Mouse (Mus musculus) CH12.LX (cell line): ENCODE measurements around the gene Slc25a16. TPM values are rescaled to one million over a fixed set of nuclear protein-coding genes. Genes with fewer than 3 reads are reported as not detected.
"Not testable (repeated sequence)": the region's sequence is repeated elsewhere in the genome, so short reads cannot be mapped to it uniquely, and the experiment has no call there.

Source experiments
- DNase-seq: peaks from one replicate; pipeline ENCODE4 v3.0.0-alpha.2; 2013; ENCODE audit errors: extremely low read depth
- H3K27ac ChIP-seq: 2 replicates; pipeline ENCODE4 v1.5.1; 2012; ENCODE audit warnings: low read depth, mild to moderate bottlenecking, control low read depth, moderate library complexity; ENCODE audit not compliant: insufficient read depth
- H3K27me3 ChIP-seq: replicated peaks from 2 replicates; pipeline ENCODE3; 2012; ENCODE audit warnings: inconsistent platforms
- H3K36me3 ChIP-seq, 2 experiments: replicated peaks in 1 of 2; 2 replicates each; pipeline versions ENCODE3 to v1.6.1; 2012; ENCODE audit warnings: inconsistent platforms in 1 of 2, low read length in 1 of 2, mild to moderate bottlenecking in 1 of 2, mixed read lengths in 1 of 2, moderate library complexity in 1 of 2; ENCODE audit not compliant: control insufficient read depth in 1 of 2, insufficient read depth in 1 of 2
- H3K4me1 ChIP-seq, 2 experiments: 2 replicates each; pipeline ENCODE4 v1.6.1; 2012; ENCODE audit warnings: inconsistent platforms in 1 of 2, moderate library complexity in 1 of 2; ENCODE audit not compliant: insufficient read depth in 2 of 2, control insufficient read depth in 1 of 2
- H3K4me2 ChIP-seq: 2 replicates; pipeline ENCODE4 v1.6.1; 2012; ENCODE audit warnings: low read depth, mild to moderate bottlenecking, control low read depth; ENCODE audit not compliant: poor library complexity, insufficient read depth, severe bottlenecking
- H3K4me3 ChIP-seq, 3 experiments: fragments of 150-350 bp in 1 of 3; sonication (generic) in 1 of 3; replicated peaks in 1 of 3; 2 replicates each; pipeline versions ENCODE3 to v1.5.1; 2011 to 2012; ENCODE audit warnings: low read depth in 2 of 3, low read length in 2 of 3, mild to moderate bottlenecking in 2 of 3, moderate library complexity in 2 of 3, control low read depth in 1 of 3, improper control_type of control experiment in 1 of 3, inconsistent platforms in 1 of 3, mixed read lengths in 1 of 3; ENCODE audit not compliant: poor library complexity in 1 of 3
- H3K79me2 ChIP-seq: replicated peaks from 2 replicates; pipeline ENCODE4 v1.6.1; 2012; ENCODE audit warnings: mild to moderate bottlenecking, moderate library complexity; ENCODE audit not compliant: control insufficient read depth, poor library complexity, insufficient read depth, severe bottlenecking; ENCODE audit errors: extremely low read depth
- H3K9ac ChIP-seq: 2 replicates; pipeline ENCODE4 v1.6.1; 2012; ENCODE audit warnings: low read depth, mild to moderate bottlenecking, control low read depth, moderate library complexity; ENCODE audit not compliant: insufficient read depth
- H3K9me3 ChIP-seq: replicated peaks from 2 replicates; pipeline ENCODE3; 2012; ENCODE audit warnings: low read length, inconsistent platforms, mixed read lengths
- CHD2 ChIP-seq: IDR thresholded peaks from 2 replicates; pipeline ENCODE4 v1.6.1; 2011; ENCODE audit warnings: low read length, improper control_type of control experiment
- CTCF ChIP-seq, 2 experiments: IDR thresholded peaks in 1 of 2; conservative IDR thresholded peaks in 1 of 2; 2 replicates each; pipeline ENCODE4 v1.5.1; 2011 to 2012; ENCODE audit warnings: low read depth in 2 of 2, low read length in 2 of 2, improper control_type of control experiment in 1 of 2, inconsistent platforms in 1 of 2, mild to moderate bottlenecking in 1 of 2, moderate library complexity in 1 of 2
- E2F4 ChIP-seq: IDR thresholded peaks from 2 replicates; pipeline ENCODE4 v1.6.1; 2011; ENCODE audit warnings: low read depth, low read length, improper control_type of control experiment; ENCODE audit not compliant: insufficient replicate concordance
- ELF1 ChIP-seq: IDR thresholded peaks from 2 replicates; pipeline ENCODE4 v1.6.1; 2014; ENCODE audit warnings: low read depth, mild to moderate bottlenecking, inconsistent platforms, low read length, improper control_type of control experiment
- EP300 ChIP-seq: IDR thresholded peaks from 2 replicates; pipeline ENCODE4 v1.6.1; 2011; ENCODE audit warnings: low read length, improper control_type of control experiment
- ETS1 ChIP-seq: conservative IDR thresholded peaks from 2 replicates; pipeline ENCODE4 v1.6.1; 2012; ENCODE audit warnings: low read depth, mild to moderate bottlenecking, inconsistent platforms, low read length, improper control_type of control experiment, moderate library complexity
- GABPA ChIP-seq: IDR thresholded peaks from 2 replicates; pipeline ENCODE4 v1.6.1; 2012; ENCODE audit warnings: low read depth, low read length, improper control_type of control experiment, inconsistent platforms; ENCODE audit not compliant: insufficient replicate concordance
- JUN ChIP-seq: IDR thresholded peaks from 2 replicates; pipeline ENCODE4 v1.6.1; 2011; ENCODE audit warnings: low read depth, mild to moderate bottlenecking, low read length, improper control_type of control experiment, moderate library complexity; ENCODE audit not compliant: insufficient read depth
- NELFE ChIP-seq: IDR thresholded peaks from 2 replicates; pipeline ENCODE4 v1.6.1; 2011; ENCODE audit warnings: low read depth, low read length, improper control_type of control experiment
- NRF1 ChIP-seq: IDR thresholded peaks from 2 replicates; pipeline ENCODE4 v1.6.1; 2014; ENCODE audit warnings: low read depth, mild to moderate bottlenecking, inconsistent platforms, low read length, improper control_type of control experiment, moderate library complexity
- POLR2A ChIP-seq: IDR thresholded peaks from 2 replicates; pipeline ENCODE4 v1.6.1; 2011; ENCODE audit warnings: low read depth, mild to moderate bottlenecking, improper control_type of control experiment, low read length
- RAD21 ChIP-seq: IDR thresholded peaks from 2 replicates; pipeline ENCODE4 v1.6.1; 2011; ENCODE audit warnings: low read depth, mild to moderate bottlenecking, low read length, improper control_type of control experiment, moderate library complexity
- SIN3A ChIP-seq: IDR thresholded peaks from 2 replicates; pipeline ENCODE4 v1.6.1; 2012; ENCODE audit warnings: low read length, improper control_type of control experiment, inconsistent platforms
- SMC3 ChIP-seq: IDR thresholded peaks from 2 replicates; pipeline ENCODE4 v1.6.1; 2011; ENCODE audit warnings: low read depth, low read length, improper control_type of control experiment
- TBP ChIP-seq: conservative IDR thresholded peaks from 2 replicates; pipeline ENCODE4 v1.6.1; 2011; ENCODE audit warnings: low read depth, low read length, improper control_type of control experiment
- UBTF ChIP-seq: IDR thresholded peaks from 2 replicates; pipeline ENCODE4 v1.6.1; 2012; ENCODE audit warnings: low read depth, mild to moderate bottlenecking, inconsistent platforms, low read length, improper control_type of control experiment, moderate library complexity
- ZKSCAN1 ChIP-seq: IDR thresholded peaks from 2 replicates; pipeline ENCODE4 v1.6.1; 2012; ENCODE audit warnings: low read depth, inconsistent platforms, low read length, improper control_type of control experiment, borderline replicate concordance
- dilution Hi-C: fragments of 300-500 bp; cut with MboI; formaldehyde crosslinking; loops from 2 replicates; pipeline ENCODE4 v1.14.3; 2020; ENCODE audit warnings: low sequenced_read_pairs; ENCODE audit not compliant: extremely low pct_unique_long_range_greater_than_20kb, extremely low pct_ligation_motif_present
- in situ Hi-C: fragments of 300-500 bp; cut with MboI; formaldehyde crosslinking; loops from 3 replicates; pipeline ENCODE4 v1.14.3; 2019; ENCODE audit warnings: low sequenced_read_pairs, low pct_ligation_motif_present, low pct_unique_long_range_greater_than_20kb, mixed read lengths
- polyA plus RNA-seq: library from polyadenylated mRNA; unstranded; fragments of >175 nt; gene quantifications from 2 replicates; pipeline ENCODE4 v1.2.1, GENCODE M21; 2012; ENCODE audit warnings: low read depth; ENCODE audit not compliant: insufficient read length
- total RNA-seq, 2 experiments: library from RNA; depleted of rRNA; stranded (reverse); fragments of 300-350 nt in 1 of 2; fragments of >200 nt in 1 of 2; gene quantifications; 2 replicates each; pipeline ENCODE4 v1.2.3; 2012 to 2014

The Slc25a16 gene
- total and polyA plus RNA-seq, 3 experiments = 9.8 to 27.0 (median 12.1) TPM

GRCm38 (mm10) chr10:62906336-62906735 lies 14.1 kb upstream of the Slc25a16 start:
- no peak overlapping the region for H3K4me2 ChIP-seq
- TF ChIP-seq CTCF (conservative IDR thresholded peaks at IDR 0.05 in 1 of 2, IDR thresholded peaks at IDR 0.05 in 1 of 2; ENCODE audit: low read depth in 2 of 2, low read length in 2 of 2) = no peak
- TF ChIP-seq E2F4 = no peak
- TF ChIP-seq JUN = no peak
- no peak for TF ChIP-seq TBP
- no peak for TF ChIP-seq ZKSCAN1
- no peak for TF ChIP-seq UBTF
- no peak for TF ChIP-seq ELF1
- TF ChIP-seq RAD21 = no peak
- no peak for TF ChIP-seq GABPA
- TF ChIP-seq POLR2A = no peak
- TF ChIP-seq SMC3 = no peak
- TF ChIP-seq NELFE = no peak
- TF ChIP-seq NRF1 = no peak
- TF ChIP-seq EP300 = no peak
- no peak for TF ChIP-seq CHD2
- TF ChIP-seq SIN3A = no peak
- no peak for TF ChIP-seq ETS1
- TF ChIP-seq, all 38 proteins: peak for 0
- H3K4me1 ChIP-seq = peaks cover 4% of the 10 kb centered on the region in 2 experiments; a peak in 2 of 4 replicates
- H3K9me3 ChIP-seq = no peaks in the 10 kb centered on the region
- H3K79me2 ChIP-seq = no peaks in the 10 kb centered on the region
- H3K27me3 ChIP-seq = no peaks in the 10 kb centered on the region
- H3K36me3 ChIP-seq = no peaks in the 10 kb centered on the region
- in situ Hi-C loops (no loop called here), dilution Hi-C loops (no loop called here)
- no peak overlapping the region for H3K27ac ChIP-seq
- H3K9ac ChIP-seq = no peak overlapping the region
- no peak overlapping the region for H3K4me3 ChIP-seq
- DNase-seq = no peak

GRCm38 (mm10) chr10:62908896-62909295 lies 11.5 kb upstream of the Slc25a16 start, which contains the start of gene Tet1:
Gene Tet1, minus strand, starts transcription at chr10:62908996.
- in situ Hi-C loops, H3K4me3 ChIP-seq, H3K36me3 ChIP-seq, H3K79me2 ChIP-seq, dilution Hi-C loops, H3K27me3 ChIP-seq, DNase-seq, H3K27ac ChIP-seq, H3K4me2 ChIP-seq, H3K9me3 ChIP-seq, H3K9ac ChIP-seq: not testable (repeated sequence)
- peaks cover 4 to 11% of the 10 kb centered on the region in 2 experiments; a peak in 2 of 4 replicates for H3K4me1 ChIP-seq
